Mouse (Mus musculus): ENCODE measurements around the gene Hs6st3.

Hs6st3 gene

DNA sequence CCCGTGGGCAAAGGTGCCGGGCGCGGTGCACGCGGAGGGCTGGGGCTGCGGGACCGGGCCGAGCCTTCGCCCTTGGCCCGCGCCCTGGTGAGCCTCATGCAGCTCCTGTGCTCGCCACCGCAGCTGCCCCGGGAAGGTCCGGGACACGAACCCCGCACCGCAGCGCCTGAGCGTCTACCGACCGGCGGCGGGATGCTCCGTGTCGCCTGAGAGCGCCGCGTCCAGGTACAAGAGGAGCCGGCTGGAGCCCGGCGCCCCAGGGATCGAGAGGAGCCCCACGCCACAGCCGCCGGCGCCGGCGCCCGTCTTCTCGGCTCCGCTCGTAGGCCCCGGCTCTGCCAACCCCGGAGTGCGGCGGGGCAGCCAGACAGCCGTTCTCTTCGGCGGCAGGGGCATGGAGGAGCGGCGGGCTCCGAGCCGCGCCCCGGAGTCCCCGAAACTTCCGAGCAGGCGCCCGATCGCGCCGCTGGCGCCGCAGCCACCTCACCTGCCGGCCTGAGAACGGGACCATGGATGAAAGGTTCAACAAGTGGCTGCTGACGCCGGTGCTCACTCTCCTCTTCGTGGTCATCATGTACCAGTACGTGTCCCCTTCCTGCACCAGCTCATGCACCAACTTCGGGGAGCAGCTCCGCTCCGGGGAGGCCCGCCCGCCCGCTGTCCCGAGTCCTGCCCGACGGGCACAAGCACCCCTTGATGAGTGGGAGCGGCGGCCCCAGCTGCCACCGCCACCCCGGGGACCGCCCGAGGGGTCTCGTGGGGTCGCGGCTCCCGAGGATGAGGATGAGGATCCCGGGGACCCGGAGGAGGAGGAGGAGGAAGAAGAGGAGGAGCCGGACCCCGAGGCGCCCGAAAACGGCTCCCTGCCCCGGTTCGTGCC, at the start of gene Hs6st3:
Hs6st3 (plus strand) TSS at position 436 of the 880 bp plus-strand sequence.
- peak; percentile 37 for DNase-seq (ENCODE audit: low read depth, low spot score)

DNA sequence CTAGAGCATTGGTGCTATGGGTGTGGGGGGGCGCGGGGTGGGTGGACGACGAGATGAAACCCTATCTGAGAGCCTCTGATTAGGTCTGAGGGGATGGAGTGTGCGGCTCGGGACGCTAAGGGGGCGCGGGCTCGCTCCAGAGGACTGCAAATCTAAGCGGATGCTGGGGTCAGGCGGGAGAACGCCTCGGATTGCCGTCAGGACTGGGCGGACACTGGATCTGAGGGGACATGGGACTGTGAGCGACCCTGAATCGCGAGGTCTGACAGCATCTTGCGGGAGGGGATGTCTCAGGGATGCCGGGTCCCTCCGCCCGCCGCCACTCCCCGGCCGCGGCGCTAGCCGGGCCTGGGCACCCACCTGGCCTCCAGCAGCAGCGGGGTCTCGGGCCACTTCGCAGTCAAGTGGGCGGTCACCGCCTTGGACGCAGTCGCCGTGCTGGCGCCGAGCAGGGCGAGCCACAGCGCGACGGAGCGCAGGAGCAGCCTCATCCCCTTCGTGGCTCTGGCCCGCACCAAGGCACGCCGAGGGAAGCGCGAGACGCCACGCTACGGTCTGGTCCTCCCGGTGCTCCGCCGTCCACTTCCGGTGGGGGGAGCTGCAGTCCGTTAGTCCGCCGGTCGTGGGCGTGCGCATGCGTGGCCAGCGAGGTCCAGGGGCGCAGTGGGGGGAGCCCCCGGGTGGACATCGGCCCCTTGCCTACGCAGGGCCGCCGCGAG, 39.1 kb upstream of the Hs6st3 start, which contains the start of gene Uggt2:
Uggt2 (minus strand) TSS at position 580 of the 719 bp plus-strand sequence.
- DNase-seq (ENCODE audit: low read depth, low spot score), result peak; percentile 95

DNA sequence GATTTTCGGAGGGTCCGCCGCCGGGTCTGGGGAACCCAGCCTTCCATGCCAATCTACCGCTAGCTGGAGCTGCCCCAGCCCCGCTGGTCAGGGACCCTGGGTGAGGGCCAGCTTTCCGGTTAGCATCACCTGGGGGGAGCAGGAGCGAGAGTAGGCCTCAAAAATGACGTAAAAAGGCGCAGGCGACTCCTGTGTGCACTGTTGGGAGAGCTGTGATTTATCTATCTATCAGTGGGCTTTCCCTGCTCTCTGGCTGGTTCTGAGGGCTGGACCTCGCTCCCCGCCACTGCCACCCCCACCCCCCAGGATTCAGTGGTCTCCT, 38.6 kb upstream of the Hs6st3 start:
- DNase-seq (ENCODE audit: low read depth, low spot score), result no peak

DNA sequence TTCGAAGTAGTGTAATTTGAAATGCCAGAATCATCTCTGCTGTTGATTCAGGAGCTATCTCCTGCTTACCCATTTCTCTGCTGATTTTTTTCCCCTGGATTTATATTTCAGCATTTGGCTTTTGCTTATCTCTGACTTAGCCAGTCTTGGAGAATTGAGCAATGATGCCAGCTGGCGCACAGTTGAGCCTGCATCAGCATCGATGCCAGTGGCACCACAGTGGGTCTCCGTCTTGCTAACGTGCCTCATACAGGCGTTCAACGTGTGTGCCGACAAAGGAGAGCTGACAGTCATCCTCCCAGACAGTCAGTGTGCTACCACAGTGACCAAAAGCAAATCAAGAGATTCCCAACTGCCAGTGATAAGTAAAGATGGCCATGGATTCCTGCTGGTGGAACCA, 30.6 kb upstream of the Hs6st3 start:
- peak; percentile 61 for DNase-seq (ENCODE audit: low read depth, low spot score)

DNA sequence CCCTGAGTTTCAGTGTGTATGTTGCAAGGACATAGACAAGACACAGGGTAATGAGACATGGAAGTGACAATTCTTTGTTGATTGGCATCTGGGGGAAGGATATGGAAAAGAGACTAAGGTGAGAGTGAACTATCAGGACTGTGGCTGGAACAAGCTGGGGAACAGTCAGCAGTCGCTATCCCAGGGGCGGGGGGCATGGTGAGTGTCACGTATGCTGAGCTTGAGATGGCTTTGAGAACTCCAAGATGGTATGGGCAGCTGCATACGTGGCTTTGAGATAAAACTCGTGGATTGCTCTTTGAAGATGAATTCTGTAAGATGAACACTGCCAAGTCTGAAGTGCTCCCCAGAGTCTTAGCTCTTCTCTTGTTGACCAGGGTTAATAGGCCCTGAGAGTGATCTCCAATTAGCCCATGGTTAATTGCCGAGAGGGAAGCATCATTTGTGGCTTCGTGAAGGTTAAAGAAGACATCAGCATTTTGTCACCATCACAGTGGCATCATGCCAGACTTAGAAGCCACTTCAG, 29.3 kb upstream of the Hs6st3 start:
- DNase-seq (ENCODE audit: low read depth, low spot score), result no peak

DNA sequence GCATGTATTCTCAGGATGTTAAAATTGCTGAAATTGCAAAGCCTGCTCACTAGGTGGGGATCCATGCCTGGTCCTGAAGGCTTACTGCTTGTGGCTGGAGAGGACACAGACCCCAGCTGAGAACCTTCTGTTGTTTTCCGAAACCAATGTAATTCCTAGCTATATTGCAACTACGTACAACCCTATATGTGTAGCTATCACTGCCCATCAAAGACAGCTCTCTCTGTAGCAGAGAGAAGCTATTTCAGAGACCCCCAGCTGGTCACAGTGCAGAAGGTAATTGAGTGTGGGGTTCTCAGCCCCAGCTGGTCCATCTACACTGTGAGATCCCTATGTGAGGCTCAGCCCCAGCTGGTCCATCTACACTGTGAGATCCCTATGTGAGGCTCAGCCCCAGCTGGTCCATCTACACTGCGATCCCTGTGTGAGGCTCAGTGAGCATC, 28.3 kb upstream of the Hs6st3 start:
- peak; percentile 66 for DNase-seq (ENCODE audit: low read depth, low spot score)

DNA sequence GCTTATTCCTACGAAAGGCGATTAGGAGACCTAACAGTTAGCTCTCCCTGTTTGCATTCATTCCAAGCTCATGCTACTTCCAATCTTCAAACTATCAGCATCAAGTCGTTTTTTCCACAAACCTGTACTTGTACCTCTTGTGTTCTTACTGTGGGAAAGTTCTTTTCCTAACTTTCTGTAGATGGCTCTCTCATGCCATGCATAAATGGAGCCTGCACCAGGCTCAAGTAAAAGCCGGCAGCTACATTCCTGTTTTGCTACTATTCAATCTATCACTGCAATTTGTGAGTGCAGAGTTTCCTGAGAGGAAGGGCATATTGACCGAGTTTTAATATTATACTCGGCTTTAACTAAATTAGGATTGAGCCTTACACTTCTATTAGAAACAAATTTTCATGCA, 25.6 kb upstream of the Hs6st3 start:
- DNase-seq (ENCODE audit: low read depth, low spot score), result peak; percentile 54

DNA sequence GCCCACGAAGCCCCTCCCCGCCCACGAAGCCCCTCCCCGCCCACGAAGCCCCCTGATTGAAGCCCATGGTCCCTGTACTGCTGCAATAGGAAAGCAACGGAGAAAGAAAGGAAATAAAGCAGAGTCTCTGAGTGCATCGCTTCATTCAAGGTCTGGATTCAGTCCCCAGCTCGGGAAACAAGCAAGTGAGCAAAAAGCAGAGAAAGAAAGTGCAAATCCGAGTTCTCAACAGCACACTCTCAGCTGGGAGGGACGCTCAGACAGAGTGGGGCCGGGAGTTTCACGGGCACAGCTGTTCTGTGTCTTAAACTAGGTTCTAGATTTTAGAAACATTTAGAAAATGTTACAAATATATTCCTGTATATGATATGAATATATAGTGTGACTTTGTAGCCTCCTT, 14.6 kb upstream of the Hs6st3 start:
- peak; percentile 33 for DNase-seq (ENCODE audit: low read depth, low spot score)

DNA sequence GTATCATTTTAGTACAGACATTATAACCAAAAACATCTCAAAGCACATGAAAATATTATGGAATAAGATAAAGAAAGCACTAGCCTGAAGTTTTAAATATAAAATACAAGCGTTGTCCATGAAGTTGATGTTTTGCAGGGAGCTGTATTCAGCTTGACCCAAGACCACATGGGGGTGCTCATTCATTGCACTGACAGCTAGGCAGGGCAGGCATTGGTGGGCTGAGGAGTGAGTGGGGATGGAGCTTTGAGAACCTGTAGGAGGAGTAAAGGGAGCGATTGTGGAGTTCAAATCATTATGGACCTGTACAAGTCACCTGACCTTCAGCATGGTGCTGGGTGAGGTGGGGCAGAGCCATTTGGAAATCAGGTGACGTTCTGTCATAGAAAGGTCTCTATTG, 14.1 kb upstream of the Hs6st3 start:
- DNase-seq (ENCODE audit: low read depth, low spot score), result peak; percentile 59

DNA sequence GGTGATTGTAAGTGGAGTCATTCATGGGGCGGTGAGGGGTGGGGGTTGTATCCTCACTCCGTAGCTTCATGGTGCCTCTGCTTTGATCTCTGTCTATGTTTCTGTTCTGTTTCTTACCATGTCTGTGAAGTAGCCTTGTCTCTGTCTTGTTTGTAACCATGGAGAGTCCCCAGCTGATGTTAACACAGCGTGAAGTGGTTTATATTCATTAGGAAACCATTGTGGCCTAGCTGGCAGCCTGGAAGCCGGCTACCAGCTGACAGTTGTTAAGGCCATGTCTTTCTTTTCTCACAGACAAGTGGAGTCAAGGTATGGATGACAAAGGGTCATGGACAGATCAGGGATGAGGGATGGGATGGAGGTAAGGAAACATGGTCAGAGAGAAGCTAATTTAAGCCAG, 12.3 kb upstream of the Hs6st3 start:
- DNase-seq (ENCODE audit: low read depth, low spot score), result no peak

DNA sequence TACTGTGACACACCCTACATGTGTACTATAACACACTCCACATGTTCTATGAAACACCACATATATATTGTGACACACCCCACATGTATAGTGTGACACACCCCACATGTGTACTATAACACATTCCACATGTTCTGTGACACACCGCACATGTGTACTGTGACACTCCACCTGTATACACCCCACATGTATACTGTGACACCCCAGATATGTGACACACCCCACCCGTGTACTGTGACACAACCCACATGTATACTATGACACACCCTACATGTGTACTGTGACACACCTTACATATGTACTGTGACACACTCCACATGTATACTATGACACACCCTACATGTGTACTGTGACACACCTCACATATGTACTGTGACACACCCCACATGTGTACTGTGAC, 10.8 kb upstream of the Hs6st3 start:
- no peak for DNase-seq (ENCODE audit: low read depth, low spot score)

DNA sequence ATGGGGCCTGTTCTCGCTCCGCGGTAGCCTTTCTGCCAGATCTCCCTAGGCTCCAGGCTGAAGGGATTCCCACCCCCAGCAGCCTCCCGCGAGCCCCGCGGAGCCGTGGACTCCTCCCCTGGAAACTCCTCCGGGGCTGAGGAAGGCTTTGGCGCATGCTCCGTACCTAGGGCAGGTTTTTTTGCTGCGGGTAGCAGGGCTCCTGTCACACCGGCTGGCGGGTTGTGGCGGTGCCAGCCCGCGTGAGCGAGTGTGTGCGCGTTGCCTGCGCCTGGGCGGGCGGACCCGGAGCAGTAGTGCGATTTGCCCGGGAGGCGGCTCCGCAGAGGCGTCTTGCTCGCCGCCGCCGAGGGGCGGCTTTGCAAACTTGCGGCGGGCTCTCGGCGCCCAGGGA, 632 bp upstream of the Hs6st3 start:
- peak; percentile 96 for DNase-seq (ENCODE audit: low read depth, low spot score)

DNA sequence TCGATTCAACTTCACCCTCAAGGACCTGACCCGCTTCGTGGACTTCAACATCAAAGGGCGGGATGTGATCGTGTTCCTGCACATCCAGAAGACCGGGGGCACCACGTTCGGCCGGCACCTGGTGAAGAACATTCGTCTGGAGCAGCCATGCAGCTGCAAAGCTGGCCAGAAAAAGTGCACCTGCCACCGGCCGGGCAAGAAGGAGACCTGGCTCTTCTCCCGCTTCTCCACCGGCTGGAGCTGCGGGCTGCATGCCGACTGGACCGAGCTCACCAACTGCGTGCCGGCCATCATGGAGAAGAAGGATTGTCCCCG, 602 bp downstream of the Hs6st3 start:
- peak; percentile 26 for DNase-seq (ENCODE audit: low read depth, low spot score)

DNA sequence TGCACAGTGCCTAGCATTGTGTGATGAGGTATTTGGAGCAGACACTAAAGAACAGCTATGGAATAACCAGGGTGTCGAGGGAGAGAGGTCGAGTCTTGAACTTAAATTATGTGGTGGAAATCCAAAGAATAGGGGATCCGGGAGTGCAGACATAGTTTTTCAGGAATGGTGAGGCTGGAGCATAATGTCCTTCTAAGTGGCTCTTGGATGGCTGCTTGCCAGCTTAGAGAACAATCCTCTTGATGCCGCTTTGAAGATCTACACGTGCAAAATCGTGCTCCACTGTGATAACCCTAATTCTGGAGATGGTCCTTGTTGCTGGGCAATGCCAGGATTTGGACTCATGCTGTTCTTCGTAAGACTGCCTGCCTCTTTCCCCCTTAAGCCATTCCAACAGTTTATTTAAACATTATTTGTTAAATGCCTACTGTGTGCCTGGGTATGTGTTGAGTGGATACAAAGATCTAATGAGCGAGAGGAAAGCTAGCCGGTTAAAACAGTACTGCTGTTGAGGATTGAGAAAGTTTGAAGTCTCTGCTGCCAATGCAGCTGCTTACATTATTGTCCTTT, 1.3 kb downstream of the Hs6st3 start:
- peak; percentile 47 for DNase-seq (ENCODE audit: low read depth, low spot score)

DNA sequence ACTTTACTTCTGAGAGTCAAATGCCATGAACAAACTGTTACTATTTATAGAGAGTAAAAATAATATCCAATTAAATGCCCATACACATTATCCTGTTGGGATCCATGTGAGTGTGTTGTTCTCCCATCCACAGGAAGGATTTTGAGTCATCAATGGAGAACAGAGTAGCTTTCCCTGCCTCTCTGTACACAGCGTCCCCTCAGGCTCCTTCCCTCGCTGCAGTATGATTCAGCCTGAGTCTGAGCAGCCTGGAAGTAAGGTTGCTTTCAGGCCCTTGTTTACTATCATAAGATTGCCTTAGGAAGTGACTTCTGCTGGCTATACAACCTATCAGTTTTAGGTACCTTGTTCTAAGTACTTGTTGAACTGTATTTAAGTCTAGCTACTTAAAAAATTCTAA, 14.9 kb downstream of the Hs6st3 start:
- peak; percentile 49 for DNase-seq (ENCODE audit: low read depth, low spot score)

DNA sequence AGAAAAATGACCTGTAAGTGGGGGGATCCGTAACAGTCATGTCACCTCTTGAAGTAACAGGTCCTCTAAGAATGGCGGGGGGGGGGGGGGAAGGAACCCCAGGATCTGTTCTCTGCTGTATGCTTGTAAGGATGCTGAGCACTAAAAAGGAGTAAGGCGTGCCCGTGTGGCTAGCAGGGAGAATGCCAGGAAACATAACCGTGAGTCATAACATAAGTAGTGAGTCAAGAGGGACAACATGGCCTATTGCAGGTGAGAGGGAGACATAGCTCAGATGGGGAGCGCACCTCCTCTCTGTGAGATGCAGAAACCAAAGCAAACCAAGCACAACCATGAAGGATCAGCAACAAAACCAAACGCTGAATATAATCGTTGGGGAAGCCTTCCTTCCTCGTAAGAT, 55.8 kb downstream of the Hs6st3 start:
- DNase-seq (ENCODE audit: low read depth, low spot score), result peak; percentile 35

DNA sequence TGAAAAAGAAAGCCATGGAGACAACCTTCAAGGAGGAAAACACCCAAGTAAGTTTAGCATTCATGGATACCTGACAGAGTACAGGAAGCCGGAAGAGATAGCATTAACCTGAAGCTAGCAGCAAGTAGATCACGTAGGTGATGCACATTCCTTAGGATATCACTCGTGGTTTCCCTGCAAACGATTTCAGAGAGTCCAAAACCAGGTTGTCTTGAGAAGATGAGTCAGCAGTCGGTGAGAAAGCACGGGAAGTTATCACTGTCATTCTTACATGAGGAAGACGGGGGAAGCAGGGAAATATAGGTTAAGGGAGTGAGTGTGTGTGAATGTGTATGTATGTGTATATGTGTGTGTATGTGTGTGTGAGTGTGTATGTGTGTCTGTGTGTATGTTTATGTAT, 65.4 kb downstream of the Hs6st3 start:
- DNase-seq (ENCODE audit: low read depth, low spot score), result peak; percentile 44

DNA sequence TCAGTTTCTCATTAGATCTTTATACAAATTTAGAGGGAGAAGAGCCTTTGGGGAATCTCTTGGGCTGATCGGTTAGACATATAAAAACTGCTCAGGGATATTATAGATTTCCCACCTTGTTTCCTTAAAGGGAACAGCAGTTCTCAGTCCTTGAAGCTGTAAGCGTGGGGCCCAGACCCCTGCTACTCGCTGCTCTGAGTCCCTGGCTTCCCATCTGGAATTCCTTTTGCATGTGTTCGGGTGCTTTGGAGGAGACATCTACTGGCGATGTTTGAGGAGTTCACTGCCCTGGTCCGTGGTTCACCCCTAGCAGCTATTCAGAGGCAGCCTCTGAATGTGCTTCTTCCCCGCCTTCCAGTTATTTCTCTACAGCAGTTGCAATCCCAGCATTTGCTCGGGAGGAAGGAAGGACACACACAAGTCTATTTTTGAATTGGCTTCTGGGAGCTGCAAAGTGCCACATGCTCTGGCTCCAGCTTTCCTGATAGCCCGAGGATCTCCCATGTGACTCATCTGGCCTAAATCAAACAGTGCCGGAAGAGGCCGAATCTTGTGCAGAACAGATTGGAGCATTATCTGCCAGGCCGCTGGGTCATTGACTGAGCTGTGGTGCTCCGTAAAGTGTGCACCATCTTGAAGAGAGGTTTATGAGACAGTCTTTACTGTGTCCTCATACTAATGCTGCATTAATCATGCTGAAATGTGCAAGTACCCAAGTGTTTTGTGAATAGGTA, 77.6 kb downstream of the Hs6st3 start:
- DNase-seq (ENCODE audit: low read depth, low spot score), result peak; percentile 74

DNA sequence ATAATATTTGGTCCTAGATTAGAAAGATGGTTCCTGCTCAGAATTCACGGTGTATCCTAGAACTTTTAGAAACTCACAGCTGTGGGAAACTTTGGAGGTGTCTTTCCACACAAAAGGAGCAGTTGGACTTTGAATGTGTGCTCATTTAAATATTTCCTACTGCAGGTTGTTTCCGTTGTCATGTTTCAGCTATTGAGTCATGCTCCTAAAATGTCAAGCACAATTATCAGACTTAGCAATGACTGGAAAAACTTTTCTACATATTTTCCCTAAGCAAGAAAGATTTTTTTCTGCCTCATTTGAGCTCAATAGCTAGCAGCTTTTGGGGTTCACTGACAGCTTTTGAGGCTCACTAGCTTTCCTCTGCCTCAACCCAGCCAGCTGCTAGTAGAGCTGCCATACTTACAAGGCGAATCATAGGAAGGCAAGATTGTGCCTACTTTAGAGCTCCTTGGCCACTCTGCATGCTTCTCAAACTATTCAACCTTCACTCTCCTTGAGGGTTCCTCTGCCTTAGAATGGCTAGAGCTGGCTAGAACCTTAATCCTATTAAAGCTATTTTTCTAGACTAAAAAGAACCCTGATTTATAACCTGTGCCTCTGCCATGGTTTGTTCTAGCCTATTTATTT, 89.7 kb downstream of the Hs6st3 start:
- DNase-seq (ENCODE audit: low read depth, low spot score), result peak; percentile 50

DNA sequence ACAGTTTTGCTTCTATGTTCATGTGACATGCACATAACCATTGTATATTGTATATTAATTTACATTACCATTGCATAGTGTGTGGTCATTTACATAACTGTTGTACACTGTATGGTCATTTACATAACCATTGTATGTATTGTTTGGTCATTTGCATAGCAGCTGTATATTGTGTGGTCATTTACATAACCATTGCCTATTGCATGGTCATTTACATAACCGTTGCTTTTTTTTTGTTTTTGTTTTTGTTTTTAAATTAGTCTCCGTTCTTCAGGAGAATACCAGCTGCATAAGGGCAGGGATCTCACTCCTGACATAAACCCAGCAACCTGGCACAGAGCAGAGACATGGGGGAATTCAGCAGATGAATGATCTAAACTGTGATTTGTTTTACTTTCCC, 95.5 kb downstream of the Hs6st3 start:
- no peak for DNase-seq (ENCODE audit: low read depth, low spot score)

DNA sequence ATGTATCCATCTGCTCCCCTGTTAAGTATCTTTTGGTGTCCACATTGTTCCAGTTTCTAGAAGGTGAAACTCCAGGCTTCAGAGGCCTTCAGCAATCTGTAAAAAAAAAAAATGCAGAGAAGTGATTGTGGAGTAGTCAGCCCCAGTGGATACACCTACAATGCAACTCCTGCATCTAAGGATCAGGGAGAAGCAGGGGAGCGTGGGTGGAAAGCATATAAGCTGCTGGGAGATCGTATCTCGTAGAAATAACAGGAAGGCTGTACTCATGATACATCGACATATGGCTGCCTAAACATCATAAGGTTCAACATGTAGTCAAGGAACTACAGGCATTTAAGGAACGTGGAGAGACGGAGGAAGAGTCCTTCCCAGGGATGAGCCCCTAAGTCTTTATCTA, 109.0 kb downstream of the Hs6st3 start:
- DNase-seq (ENCODE audit: low read depth, low spot score), result peak; percentile 57

All from brain, adult 2 months (tissue).